Mouse (Mus musculus) kidney, embryonic 14.5 days (tissue): ENCODE data around the gene Mecr. TPM values are rescaled to one million over a fixed set of nuclear protein-coding genes. Genes with fewer than 3 reads are reported as not detected.
A peak's percentile ranks its signal among the peaks of the same experiment; 100 is the strongest.

Source experiments
- ATAC-seq: fragments of 200-750 bp; cut with Nextera tagmentation; 2 replicates; pipeline ENCODE4 v1.8.0; 2017; ENCODE audit warnings: moderate number of reproducible peaks, mild to moderate bottlenecking, moderate TSS enrichment, moderate library complexity; ENCODE audit not compliant: low FRiP score, low TSS enrichment
- H3K27ac ChIP-seq: fragments of 300-500 bp; sonication (generic); 2 replicates; pipeline ENCODE4 v1.5.1; 2014; ENCODE audit warnings: low read depth, mild to moderate bottlenecking, low read length, moderate library complexity, mixed read lengths
- H3K27me3 ChIP-seq: fragments of 300-500 bp; sonication (generic); 2 replicates; pipeline ENCODE4 v1.6.1; 2014; ENCODE audit warnings: mild to moderate bottlenecking, low read length; ENCODE audit not compliant: control insufficient read depth, insufficient read depth
- H3K36me3 ChIP-seq: fragments of 300-500 bp; sonication (generic); 2 replicates; pipeline ENCODE4 v1.6.1; 2014; ENCODE audit warnings: low read length, mixed read lengths; ENCODE audit not compliant: control insufficient read depth, insufficient read depth
- H3K4me1 ChIP-seq: fragments of 300-500 bp; sonication (generic); 2 replicates; pipeline ENCODE4 v1.6.1; 2014; ENCODE audit warnings: low read length, mixed read lengths; ENCODE audit not compliant: control insufficient read depth, insufficient read depth
- H3K4me2 ChIP-seq: fragments of 300-500 bp; sonication (generic); replicated peaks from 2 replicates; pipeline ENCODE4 v1.6.1; 2014; ENCODE audit warnings: low read depth, mild to moderate bottlenecking, low read length
- H3K4me3 ChIP-seq: fragments of 300-500 bp; sonication (generic); 2 replicates; pipeline ENCODE4 v1.5.1; 2014; ENCODE audit warnings: mild to moderate bottlenecking, low read length
- H3K9ac ChIP-seq: fragments of 300-500 bp; sonication (generic); 2 replicates; pipeline ENCODE4 v1.6.1; 2014; ENCODE audit warnings: low read depth, mild to moderate bottlenecking, low read length, moderate library complexity
- H3K9me3 ChIP-seq: fragments of 300-500 bp; sonication (generic); 2 replicates; pipeline ENCODE4 v1.6.1; 2016; ENCODE audit warnings: low read length; ENCODE audit not compliant: control insufficient read depth
- whole genome bisulfite sequencing: fragments of 180-500 bp; shearing (Covaris S2); extraction: QIAGEN DNeasy Blood & Tissue Kit; methylation state at CpG from one replicate; pipeline ENCODE4 v1.1.7; 2014; 5-methylcytosine and 5-hydroxymethylcytosine counted together
- polyA plus RNA-seq: library from polyadenylated mRNA; unstranded; fragments of >200 nt; fragmentation: Nextera tagmentation; extraction: Ambion mirVana; gene quantifications from 2 replicates; pipeline ENCODE4 v1.2.1, GENCODE M21; 2014

The Mecr gene
- polyA plus RNA-seq, 1 experiment from 2014 or later = 46.6 TPM

DNA sequence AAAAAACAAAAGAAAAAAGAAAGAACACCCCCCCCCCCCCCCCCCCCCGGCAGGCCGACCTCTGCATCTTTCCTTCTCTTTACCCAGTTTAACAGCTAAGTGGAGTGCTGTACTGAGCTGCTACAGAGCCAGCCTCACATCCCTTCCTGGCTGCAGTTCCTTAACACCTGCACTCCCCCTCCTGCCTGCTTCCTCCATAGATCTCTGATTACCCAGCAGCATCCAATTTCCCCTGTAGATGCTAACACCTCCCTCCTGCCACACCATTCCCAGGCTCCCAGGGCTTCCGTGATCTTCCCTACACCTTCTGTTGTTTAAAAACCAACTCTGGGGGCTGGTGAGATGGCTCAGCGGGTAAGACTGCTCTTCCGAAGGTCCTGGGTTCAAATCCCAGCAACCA, 68.3 kb downstream of the Mecr start:
- Histone ChIP-seq H3K9me3 (no peaks in the 10 kb centered on the region), H3K27ac (no peak overlapping the region), H3K4me3 (no peak overlapping the region), H3K36me3 (no peaks in the 10 kb centered on the region), H3K9ac (no peak overlapping the region), H3K4me1 (peaks cover 40% of the 10 kb centered on the region), H3K4me2 (no peak overlapping the region), H3K27me3 (peaks cover 10% of the 10 kb centered on the region)
- no peak for ATAC-seq
- 39% methylated on average over 4 of the region's 5 CpGs for WGBS

DNA sequence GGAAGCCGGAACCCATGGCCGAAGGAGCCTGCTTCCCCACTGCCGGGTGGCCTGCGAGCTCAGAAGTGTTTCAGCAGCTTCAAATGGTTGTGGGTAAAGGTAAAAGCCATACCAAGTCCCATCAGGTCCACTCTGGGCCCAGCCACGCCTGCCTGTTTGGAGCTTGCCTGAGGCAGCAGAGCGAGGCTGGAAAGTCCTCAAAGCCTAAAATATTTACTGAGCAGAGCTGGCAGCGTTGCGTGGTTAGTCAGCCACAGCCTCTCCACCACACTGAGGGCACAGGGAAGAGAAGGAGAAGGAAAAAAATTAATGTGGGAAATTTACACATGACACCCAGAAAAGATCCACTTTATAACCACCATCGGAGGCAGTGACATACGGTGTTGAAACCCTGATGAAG, 70.3 kb downstream of the Mecr start:
- Histone ChIP-seq H3K27me3 (peaks cover 10% of the 10 kb centered on the region), H3K4me2 (no peak overlapping the region), H3K4me1 (peaks cover 54% of the 10 kb centered on the region), H3K36me3 (no peaks in the 10 kb centered on the region), H3K27ac (no peak overlapping the region), H3K4me3 (no peak overlapping the region), H3K9ac (no peak overlapping the region), H3K9me3 (no peaks in the 10 kb centered on the region)
- WGBS = 36% methylated on average over 10 of the region's 10 CpGs
- ATAC-seq = no peak

DNA sequence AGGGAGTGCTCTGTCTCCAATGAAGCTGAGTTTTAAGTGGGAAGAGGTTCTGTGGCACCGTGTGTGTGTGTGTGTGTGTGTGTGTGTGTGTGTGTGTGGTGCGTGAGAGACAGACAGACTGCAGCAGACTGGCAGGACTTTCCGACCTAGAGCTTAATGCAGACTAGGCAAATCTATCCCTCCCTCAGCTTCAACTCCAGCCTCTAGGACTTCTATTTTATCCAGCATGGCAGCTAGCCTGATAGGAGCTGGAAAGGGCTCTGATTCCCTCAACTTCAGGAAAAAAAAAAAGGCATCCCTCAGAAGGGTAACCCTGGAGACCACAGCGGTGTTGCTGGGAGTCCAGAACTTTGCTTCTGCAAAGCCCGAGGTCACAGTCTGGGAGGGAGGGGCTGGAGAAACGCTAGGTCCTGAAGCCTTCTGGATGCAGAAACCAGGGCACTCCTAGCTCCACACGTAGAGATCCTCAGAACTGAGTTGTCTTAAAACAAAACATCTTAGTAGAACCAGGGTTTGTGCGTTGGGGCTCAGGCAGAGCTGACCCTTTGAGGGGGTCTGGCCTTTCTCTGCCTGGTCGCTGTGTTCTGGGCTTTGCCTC, 70.9 kb downstream of the Mecr start:
- no peak for ATAC-seq
- Histone ChIP-seq H3K27ac (no peak overlapping the region), H3K9me3 (no peaks in the 10 kb centered on the region), H3K4me1 (peaks cover 60% of the 10 kb centered on the region), H3K36me3 (no peaks in the 10 kb centered on the region), H3K4me3 (no peak overlapping the region), H3K27me3 (peaks cover 10% of the 10 kb centered on the region), H3K9ac (no peak overlapping the region), H3K4me2 (no peak overlapping the region)
- 5% methylated on average over 9 of the region's 9 CpGs for WGBS

DNA sequence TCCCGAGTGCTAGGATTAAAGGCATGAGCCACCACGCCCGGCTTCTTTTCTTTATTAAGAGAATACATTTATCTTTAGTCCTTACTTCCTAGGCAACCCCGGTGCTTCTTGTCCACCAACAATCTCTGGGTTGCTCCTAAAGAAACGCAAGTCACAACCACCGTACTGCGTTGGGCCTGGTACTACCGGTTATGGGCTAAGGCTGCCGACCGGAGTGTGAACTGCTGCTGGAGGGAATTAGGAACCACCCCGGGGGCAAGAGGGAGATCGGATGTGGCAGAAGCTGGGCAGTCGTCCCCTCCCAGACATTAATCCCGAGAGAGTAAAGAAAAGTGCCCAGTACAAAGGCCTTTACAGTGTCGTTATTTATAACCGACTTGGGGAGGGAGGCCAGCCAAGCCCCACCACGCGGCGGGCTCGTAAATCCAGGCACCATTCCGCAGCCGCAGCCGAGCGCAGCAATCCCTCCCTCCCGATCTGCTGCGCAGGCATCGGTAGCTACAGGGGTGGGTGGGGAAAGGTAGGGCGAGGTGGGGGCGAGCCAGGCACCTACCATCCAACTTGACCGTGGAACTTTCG, 71.7 kb downstream of the Mecr start:
- Histone ChIP-seq H3K9me3 (no peaks in the 10 kb centered on the region), H3K4me3 (peak overlapping the region; percentile 23), H3K9ac (peak overlapping the region; percentile 23; the same call in 1 of the 2 replicates), H3K36me3 (no peaks in the 10 kb centered on the region), H3K27ac (peak overlapping the region; percentile 78; the same call in 1 of the 2 replicates), H3K4me2 (peak overlapping the region; percentile 54), H3K4me1 (peaks cover 67% of the 10 kb centered on the region), H3K27me3 (peaks cover 10% of the 10 kb centered on the region)
- peak; percentile 47; the same call in 1 of the 2 replicates for ATAC-seq
- WGBS = 1% methylated on average over 31 of the region's 31 CpGs

DNA sequence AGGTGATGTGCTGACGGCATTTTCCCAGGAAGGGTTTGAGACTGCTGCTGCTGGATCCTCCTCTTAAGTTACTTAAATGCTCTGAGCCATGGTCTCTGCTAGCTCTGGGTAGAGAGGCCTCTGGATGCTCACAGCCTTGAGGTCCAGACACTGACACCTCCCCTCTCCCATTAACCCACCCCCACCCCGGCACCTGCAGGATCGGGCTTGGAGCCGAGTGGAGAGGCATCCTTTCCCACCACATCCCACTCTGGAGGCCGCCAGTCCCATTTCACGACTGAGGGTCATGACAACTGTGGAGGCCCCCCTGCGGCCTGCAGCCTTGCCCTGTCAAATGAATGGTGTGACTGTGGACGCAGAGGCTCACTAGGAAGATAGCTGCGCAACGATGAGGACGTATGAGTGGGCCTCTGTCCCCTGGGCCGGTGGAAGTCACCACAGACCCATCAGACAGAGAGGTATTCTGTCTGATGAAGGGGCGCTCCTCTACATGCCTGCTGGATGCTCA, 72.6 kb downstream of the Mecr start:
- ATAC-seq = no peak; the same call in 1 of the 2 replicates
- Histone ChIP-seq H3K4me1 (peaks cover 62% of the 10 kb centered on the region), H3K27ac (peak overlapping the region; percentile 30; the same call in 1 of the 2 replicates), H3K9me3 (no peaks in the 10 kb centered on the region), H3K36me3 (no peaks in the 10 kb centered on the region), H3K9ac (0 out of 2 replicates have a peak overlapping the region, but pooled peaks have one; percentile 23), H3K4me3 (peak overlapping the region; percentile 23; the same call in 1 of the 2 replicates), H3K27me3 (peaks cover 10% of the 10 kb centered on the region), H3K4me2 (peak overlapping the region; percentile 54)
- 19% methylated on average over 13 of the region's 13 CpGs for WGBS

DNA sequence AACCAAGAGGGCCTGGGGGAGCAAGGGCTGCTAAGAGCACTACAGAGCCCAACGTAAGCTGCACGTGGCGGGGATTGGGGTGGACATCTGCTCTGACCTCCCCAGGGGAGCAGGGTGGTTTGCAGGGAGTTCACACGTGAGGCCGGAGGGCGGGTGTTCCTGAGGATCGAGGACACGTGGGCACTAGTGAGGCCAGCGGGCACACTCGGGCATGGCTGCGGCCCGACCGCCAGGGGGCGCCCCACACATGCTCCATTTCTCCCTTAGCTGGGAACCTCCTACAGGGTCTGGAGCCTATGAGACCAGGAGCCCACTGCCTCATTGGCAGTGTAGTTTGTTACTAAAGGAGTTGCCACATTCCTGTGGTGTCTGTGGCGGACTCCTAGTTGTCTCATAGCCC, 73.2 kb downstream of the Mecr start:
- peaks cover 10% of the 10 kb centered on the region for H3K27me3 ChIP-seq
- H3K4me2 ChIP-seq = no peak overlapping the region

DNA sequence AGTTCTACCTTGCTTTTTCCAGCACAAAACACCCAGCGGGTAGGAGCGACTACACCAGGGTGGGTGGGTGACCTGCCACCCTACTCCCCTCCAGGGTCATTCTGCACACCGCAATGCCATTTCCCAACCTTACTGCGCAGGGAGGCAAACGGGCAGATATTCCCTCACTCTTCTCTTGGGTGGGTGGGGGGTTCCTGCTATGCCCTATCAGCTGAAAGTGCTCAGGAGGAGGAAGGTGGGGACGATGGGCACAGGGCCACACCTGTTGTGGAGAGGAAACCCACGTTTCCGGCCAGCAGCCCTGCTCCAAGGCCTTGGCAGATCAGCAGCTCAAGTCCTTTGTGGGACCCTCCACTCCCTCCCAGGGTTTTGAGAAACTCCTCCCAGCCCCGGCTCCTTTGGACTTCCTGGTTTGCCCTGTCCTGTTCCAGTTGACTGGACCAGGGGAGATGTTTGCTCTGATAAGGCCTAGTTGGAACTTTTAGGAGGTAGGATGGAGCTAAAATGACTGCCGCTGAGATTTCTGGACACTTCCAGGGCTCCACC, 73.8 kb downstream of the Mecr start:
- H3K4me1 ChIP-seq = peaks cover 66% of the 10 kb centered on the region
- no peak overlapping the region for H3K9ac ChIP-seq

More for the DNA sequence above, 73.2 kb downstream of the Mecr start:
- 8% methylated on average over 15 of the region's 15 CpGs for WGBS
- H3K36me3 ChIP-seq = no peaks in the 10 kb centered on the region
- 0 out of 2 replicates have a peak overlapping the region, but pooled peaks have one; percentile 62 for H3K27ac ChIP-seq
- ATAC-seq = no peak
- H3K9ac ChIP-seq = no peak overlapping the region
- peaks cover 66% of the 10 kb centered on the region for H3K4me1 ChIP-seq
- no peaks in the 10 kb centered on the region for H3K9me3 ChIP-seq
- H3K4me3 ChIP-seq = no peak overlapping the region

More for the DNA sequence above, 73.8 kb downstream of the Mecr start:
- no peak overlapping the region for H3K4me2 ChIP-seq
- H3K4me3 ChIP-seq = no peak overlapping the region
- H3K9me3 ChIP-seq = no peaks in the 10 kb centered on the region
- no peak for ATAC-seq
- H3K27me3 ChIP-seq = peaks cover 16% of the 10 kb centered on the region
- no peaks in the 10 kb centered on the region for H3K36me3 ChIP-seq
- peak overlapping the region; percentile 62 for H3K27ac ChIP-seq
- 67% methylated on average over 10 of the region's 10 CpGs for WGBS
